Mouse (Mus musculus) liver, embryonic 14.5 days (tissue): ENCODE results near the gene Hmcn2.

Experiments
- CTCF ChIP-seq: IDR thresholded peaks from 2 replicates; pipeline ENCODE4 v1.5.1; 2016; ENCODE audit warnings: antibody characterized with exemption, low read depth, control low read depth
- EP300 ChIP-seq: IDR thresholded peaks from 2 replicates; pipeline ENCODE4 v1.6.1; 2016; ENCODE audit warnings: antibody characterized with exemption, low read depth

DNA sequence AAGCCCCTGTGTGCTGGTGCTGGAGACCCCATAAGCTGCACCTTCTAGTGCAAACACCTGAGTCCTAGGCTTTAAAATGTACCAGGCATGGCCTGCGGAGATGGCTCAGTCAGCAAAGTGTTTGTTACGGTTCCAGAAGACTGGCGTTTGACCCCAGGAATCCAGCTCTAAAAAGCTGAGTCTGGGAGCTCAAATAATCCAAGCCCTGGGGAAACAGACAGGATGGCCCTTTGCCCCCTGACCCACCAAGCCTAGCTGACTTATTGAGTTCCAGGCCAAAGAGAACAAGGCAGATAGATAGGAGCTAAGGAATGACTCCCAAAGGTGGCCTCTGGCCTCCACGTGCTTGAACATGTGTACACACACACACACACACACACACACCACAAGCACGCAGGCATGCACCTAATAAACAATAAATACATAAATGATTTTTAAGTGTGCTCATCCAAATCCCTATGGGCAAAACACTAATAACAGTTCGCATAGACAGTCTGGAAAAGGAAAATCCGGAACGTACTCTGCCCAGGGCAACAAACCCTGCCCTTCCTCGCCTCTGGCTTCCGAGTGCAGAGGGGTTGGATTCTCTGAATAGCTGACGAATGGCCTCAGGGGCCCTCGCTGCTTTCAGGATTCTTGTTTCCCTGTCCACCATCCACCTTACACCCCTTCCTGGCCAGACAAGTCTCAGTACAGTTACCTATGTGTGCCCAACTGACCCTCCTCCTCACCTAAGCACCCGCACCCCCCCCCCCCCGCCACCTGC, 123.4 kb downstream of the Hmcn2 start:
- TF ChIP-seq CTCF = no peak
- TF ChIP-seq EP300 = no peak
